Mouse (Mus musculus) embryo, embryonic 9.5 days (tissue): ENCODE measurements at regions not wholly inside any gene's neighbourhood (a gene's known extent, or its start where the extent isn't known, plus 50 kb on each side); places are given as distances from the start of the nearest gene placed in this dataset.
"Not testable (repeated sequence)": the region's sequence is repeated elsewhere in the genome, so short reads cannot be mapped to it uniquely, and the experiment has no call there.

Experiments used
- DNase-seq: peaks from one replicate; pipeline ENCODE4 v3.0.0-alpha.2; 2017; ENCODE audit errors: extremely low spot score

DNA sequence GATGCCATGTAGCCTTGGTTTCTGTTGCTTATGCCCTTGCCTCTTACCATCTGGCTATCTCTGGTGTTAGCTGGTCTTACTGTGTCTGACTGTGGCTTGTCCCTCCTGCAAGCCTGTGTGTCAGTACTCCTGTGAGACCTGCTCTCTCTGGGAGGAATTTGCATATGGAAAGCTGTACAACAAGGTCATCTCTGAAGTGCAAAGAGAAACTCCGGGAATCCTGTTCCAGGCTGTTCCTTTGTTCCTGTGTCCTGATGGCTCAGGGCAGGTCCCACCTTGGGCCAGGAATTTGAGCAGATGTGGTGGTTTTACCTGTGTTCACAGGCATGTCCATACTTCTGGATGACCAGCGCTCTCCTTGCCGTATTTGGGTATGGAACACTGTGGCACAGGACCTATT lies 218.6 kb upstream of the Nsun6 start:
- DNase-seq, result no peak

DNA sequence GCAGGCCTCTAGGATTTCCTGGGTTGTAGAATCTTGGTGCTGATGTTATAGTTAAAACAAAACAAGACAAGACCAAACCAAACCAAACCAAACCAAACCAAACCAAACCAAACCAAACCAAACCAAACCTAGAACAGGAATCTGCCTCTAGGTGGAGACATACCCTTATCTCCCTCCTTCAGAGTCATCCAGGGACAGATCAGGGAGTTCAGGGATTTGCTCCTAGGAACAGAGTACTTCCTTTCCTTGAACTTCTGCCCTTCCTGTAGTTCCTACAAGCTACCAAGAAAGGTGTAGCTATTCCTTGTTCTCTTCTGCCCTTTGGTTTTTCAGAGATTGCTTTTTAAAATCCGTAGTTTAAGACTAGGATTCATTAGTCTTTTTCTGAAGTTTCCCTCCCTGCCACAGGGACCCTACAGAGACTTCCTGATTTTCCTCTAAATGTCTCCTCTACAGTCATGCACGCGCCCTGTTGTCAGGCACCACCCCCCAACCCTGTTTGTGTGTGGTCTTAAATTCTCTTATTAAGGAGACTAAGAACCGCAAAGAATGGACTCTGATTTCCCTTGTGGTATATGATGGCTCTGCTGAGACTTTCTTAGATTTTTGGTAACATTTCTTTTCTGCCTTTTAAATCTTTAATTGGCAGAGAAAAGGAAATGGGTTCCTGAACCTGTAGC lies 205.8 kb upstream of the Nsun6 start:
- DNase-seq, result peak; percentile 26

DNA sequence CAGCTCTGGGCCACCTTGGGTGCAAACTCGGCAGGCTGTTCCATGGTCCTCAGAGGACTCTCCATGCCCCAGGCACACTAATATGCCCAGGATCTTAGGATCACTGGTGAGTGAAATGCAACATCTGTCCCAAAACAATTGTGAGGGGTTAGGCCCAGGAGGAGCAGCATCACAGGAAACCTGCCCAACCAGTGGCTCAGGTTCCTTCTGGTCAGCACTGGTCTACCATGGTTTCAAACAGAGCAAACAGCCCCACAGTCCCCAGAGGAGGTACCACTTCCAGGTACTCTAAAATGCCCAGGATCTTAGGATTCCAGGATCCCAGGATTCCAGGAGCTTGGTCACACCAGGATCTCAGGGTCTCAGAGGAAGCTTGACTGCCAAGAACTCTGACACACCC lies 187.4 kb upstream of the Nsun6 start:
- DNase-seq, result not testable (repeated sequence)

DNA sequence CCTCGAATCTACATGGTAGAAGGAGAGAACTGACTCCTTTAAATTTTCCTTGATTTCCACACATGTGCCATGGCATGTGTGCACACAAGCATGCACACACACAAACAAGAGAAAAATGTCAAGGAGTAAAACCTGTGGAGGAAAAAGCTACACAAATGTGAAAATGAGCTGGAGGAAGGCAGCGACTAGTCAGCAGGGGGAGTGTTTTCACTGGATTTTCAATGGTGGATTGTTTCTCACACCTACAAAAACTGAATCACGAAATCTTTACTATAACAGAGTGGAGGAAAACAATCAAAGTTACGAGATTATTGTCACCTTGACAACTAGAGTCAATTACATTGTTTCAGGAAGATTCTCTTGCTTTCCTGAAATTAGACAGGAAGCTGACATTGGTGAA lies 167.0 kb upstream of the Nsun6 start:
- no peak for DNase-seq

DNA sequence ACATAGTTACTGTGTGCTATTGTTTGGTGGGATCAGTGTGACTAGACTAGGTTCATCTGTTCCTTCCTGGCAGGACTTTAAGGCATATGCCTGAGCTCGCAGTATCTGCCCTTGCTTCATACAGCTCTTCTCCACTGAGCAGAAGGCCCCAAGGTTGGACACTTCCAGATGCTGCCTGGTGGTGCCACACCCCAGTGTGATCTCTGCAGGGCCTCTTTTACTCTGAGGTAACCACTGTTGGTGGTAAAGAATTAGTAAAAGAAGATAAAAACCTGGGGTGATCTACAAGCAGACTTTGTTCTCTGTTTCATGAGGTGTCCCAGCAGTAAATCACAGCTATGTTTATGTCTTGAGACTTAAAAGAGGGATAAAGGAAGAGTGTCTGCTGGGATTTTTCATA lies 133.2 kb upstream of the Nsun6 start:
- no peak for DNase-seq

DNA sequence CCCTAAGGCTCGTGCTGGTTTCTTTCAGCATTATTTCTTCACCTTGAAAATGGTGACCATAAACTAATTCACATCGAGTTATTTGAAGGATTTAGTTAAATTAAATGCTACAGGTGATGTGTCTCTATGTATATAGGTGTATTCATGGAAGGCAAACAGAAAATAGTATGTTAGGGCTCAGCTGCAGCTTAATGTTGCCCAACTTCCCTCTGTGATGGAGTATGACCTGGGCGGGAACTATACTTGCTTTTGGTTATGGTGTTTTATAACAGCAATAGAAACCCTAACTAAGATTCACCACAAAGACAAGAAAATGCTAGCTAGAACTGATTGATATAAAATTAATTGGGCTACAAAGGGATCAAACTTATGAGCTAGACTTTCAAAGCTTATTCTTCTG lies 126.1 kb upstream of the Nsun6 start:
- DNase-seq, result no peak

DNA sequence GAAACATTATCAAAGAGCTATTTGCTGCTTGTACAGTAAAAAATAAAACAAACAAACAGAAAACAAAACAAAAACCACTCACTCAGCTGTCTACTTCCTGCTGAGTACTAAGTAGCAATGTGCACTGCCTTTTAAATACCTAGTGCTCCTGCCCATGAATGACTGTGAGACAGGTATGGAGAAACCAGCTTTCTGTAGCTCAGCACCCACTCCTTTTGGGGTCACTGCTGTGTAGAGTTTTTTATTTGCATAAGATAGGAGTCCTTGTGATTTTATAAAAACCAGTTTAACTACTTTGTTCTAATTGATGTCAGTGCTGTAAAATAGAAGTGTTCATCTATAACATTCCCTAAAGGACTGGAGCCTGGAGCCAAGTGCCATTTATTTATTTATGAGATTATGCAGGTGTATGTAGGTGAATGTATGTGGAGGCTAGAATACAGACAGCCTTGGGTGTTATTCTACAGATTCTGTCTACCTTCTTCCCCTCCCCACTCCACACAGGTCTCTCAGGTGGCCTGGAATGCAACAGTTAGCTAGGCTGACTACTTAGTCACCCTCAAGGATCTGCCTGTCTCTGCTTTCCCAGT lies 111.7 kb upstream of the Nsun6 start:
- no peak for DNase-seq

DNA sequence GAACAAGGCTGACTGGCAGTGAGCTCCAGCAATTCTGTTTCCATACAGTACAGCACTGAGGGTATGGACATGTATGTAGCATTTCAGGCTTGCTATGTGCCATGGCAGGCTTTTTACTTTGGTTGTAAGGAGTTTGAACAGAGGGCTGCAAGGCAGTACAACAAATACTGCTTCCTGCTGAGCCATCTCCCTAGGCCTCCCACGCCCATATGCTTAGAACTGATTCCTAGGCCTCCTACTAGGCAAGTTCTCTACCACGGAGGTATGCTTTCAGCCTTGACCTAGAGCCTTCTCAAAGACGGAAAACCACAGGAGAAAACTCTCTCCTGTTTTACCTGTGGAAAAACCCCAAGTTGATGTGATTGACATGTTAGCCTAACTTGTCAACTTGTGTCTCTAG lies 111.0 kb upstream of the Nsun6 start:
- no peak for DNase-seq

DNA sequence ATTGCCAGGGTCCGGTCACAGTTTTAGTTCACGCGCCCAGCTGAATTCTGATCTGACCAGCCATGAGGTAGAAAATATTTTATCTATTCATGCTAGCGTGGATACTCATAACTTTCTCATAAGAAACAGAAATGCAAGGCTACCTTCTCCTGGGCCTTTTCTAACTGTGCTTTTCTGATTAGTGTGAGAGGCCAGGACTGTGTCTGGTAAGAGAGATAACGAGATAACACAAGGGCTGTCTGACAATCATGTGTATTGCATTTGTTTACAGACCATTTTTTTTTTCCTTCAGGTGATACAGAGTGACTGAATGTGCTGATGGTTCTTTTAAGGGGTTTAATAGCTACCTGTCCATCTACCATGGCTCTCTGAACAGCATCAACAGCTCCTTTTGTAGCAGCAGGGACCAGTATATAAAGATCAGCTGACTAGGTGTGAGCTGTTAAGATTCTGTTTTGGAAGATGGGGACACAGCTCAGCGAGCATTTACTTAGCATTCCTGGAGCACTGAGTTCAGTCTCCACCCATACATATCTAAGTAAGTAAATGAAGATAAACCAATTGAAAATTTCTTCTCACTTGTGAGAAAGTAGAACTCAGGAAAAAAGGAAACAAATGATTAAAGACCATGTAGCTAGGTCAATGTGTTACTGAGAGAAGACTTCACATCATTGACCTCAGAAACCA lies 109.0 kb upstream of the Nsun6 start:
- no peak for DNase-seq

DNA sequence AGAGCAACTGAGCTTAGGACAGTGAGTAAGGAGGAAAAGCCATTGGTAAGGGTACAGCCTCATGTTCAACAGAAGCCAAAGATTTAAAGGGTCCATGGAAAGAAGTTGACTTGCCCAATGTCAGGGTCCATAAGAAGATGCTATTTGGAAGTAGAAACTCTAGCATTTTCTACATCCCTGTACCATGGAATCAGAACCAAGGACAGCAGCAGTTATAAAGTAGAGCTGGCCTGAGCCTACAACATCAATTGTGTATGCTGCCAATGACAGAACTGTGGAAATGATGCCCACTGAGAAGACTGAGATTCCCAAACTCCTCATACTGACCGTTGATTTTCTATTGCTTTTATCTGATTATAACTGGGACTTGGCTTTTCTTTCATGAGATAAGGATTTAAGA lies 107.0 kb upstream of the Nsun6 start:
- no peak for DNase-seq

DNA sequence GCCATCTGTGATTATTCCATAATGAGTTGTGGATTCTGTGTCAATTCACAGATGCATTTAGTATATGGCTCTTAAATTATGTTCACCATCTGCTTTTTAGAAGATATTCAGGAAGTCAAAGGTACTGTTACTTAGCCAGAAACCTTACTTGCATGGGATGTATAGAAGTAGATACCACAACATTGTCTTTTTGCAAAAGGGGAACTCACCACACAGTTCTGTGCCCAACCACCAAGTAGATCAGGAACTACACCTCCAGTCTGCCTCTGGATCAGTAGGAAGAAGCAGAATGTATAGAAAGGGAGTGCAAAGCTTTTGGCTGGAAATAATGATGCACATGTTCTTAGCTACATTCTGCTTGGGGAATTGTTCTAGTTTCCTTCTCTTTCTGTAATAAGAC lies 102.8 kb upstream of the Nsun6 start:
- DNase-seq, result no peak

DNA sequence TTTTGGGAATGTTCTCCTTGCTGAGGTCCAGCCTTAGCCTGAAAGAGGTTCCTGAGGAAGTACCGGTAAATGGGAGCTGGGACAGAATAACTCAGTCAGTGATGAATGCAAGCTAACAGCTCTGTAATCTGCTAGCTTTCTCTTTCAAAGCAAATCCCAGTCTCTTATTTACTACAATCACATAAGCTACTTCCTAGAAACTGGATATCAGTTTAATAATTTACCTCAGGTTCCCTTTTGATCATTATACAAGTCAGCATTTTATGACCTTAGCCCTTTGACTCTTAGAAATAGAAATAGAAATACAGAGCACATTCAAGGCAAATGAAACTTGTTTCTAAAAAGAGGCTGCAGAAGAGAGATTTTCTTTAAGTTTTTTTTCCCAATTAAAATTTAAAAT lies 96.0 kb upstream of the Nsun6 start:
- DNase-seq, result no peak

DNA sequence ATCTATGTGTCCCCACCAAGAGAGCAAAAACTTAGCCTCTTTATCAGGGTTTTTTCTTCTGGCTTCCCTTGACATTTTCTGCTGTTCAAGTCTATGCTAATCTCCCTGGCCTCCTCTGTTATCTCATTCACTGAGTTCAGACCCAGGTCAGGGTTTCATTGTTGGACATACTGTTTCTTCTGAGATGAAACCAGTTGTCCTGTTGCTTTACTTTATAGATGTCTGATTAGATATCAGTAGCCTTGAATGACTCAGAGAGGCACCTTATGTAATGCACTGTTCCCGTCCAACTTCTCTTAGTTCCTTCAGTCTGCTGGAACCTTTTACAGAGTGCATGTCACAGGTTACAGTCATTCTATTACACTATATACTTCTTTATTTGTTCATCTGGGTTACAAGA lies 93.5 kb upstream of the Nsun6 start:
- no peak for DNase-seq

DNA sequence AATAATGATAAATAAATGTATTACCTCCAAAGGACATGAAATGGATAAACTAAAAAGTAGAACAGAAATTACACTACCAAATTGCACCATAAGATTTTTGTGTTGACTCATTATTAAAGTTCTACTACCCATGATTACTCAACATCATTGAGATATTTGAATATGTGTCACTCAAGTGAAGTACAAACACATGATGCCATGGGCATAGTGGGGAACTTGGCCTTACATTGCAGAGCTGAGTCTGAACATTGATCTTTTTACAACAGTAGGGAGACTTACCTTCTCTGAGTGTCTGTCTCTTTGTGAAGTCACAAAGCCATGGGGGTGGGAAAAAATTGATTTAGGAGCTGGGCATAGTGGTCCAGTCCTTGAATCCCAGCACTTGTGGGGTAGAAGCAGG lies 92.1 kb upstream of the Nsun6 start:
- no peak for DNase-seq

DNA sequence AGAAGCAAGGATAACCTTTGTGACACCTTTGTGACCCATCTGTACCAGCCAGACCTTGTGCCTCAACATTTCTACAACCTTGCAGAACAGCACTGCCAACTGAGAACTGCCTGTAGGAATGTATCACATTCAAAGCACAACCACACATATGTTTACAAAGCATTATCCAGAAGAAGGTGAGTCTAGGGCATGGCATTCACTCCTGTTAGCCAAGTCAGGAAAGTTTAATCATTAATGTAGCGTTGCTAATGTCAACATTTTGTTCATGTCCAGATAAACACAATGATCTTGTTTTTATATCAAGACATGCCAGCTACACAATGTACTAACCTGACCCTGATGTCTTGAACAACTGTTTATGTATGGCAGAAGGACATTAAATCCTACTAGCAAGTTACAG lies 91.5 kb upstream of the Nsun6 start:
- no peak for DNase-seq

DNA sequence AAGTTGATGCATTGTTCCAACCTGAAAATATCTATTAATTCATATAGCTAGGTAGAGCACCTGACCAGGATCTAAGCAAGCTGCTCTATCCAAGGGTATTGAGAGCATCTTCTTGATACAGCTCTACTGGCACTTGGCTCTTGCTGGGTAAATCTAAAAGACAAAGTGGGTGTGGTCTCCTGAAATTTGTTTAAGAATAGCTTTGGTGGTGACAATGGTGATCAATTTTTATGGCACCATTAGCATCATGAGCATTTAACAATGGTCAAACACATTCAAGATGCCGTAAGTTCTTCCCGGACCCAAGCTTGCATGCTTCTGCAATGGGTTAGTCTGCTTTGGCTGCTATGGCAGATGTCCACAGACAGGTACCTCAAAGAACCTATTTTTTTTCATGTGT lies 89.9 kb upstream of the Nsun6 start:
- no peak for DNase-seq

DNA sequence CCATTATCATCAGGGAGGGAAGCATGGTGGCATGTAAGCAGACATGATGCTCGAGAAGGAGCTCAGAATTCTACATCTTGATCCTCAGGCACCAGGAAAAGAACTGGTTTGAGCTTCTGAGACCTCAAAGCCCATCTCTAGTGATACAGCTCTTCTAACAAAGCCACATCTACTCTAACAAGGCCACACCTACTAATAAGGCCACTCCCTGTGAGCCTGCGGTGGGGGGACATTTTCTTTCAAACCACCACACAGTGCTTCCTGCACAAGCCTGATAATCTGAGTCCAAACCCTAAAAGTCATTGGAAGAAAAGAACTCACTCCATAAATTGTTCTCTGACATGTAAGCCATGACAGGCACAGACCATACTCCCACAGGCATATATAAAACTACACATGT lies 85.0 kb upstream of the Nsun6 start:
- DNase-seq, result no peak
